In the genomic region with DNA sequence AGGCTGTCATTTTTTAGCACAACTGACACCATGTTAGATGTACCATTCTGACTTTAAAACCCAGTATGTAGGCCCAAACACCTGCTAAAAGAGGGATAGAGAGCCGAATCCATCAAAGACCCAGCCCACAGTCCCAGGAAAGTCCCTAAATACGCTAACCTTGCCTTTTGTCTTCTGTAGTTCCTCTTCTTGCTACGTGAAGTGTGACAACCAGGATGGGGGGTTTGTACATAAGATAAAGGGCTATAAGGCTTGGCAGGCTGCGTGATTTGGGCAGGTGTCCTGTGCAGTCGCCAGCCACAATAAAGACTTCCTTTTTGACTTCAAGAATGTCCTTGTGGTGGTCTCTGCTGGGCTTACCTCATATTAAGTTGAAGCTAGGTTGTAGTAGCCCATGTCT, we compare ENCODE assay signal across 18 mouse cellular contexts.
"Had no signal": no experiment of that assay in that cellular context is flagged by ENCODE, and none has a peak within 500 bp of the region (broad histone marks: within the 10 kb centered on the region; RNA-seq: fewer than 3 reads in every experiment).

No protein-coding gene starts in this region.

- H3K4me3 ChIP-seq: layer of hippocampus, adult 2 months; limb, embryonic 12.5 days; liver, embryonic 13.5 days; midbrain, embryonic 12.5 days; midbrain, embryonic 15.5 days; myocyte; neural tube, embryonic 13.5 days had no signal

- H3K9me3 ChIP-seq: limb, embryonic 12.5 days; liver, embryonic 13.5 days; midbrain, embryonic 12.5 days; midbrain, embryonic 15.5 days; neural tube, embryonic 13.5 days had no signal

- H3K27ac ChIP-seq: kidney, postnatal 0 days; layer of hippocampus, adult 2 months; limb, embryonic 12.5 days; liver, embryonic 13.5 days; midbrain, embryonic 12.5 days; midbrain, embryonic 15.5 days; neural tube, embryonic 13.5 days had no signal

- DNase-seq: kidney, adult 18-20 months; kidney, adult 9 months; kidney, postnatal 25 days; layer of hippocampus, adult 9-11 months; liver; liver, embryonic 13.5 days; lung, adult 2 months; lung, postnatal 14 days; lung, postnatal 4 days; thymus, adult 18-20 months; thymus, postnatal 36 days had no signal

- H3K27me3 ChIP-seq: limb, embryonic 12.5 days; liver, embryonic 13.5 days; midbrain, embryonic 12.5 days; midbrain, embryonic 15.5 days; neural tube, embryonic 13.5 days had no signal

- H3K4me2 ChIP-seq: limb, embryonic 12.5 days; liver, embryonic 13.5 days; midbrain, embryonic 12.5 days; midbrain, embryonic 15.5 days; neural tube, embryonic 13.5 days had no signal

- ATAC-seq: midbrain, embryonic 15.5 days had no signal

- H3K4me1 ChIP-seq: limb, embryonic 12.5 days; midbrain, embryonic 12.5 days; midbrain, embryonic 15.5 days; neural tube, embryonic 13.5 days had no signal

- H3K36me3 ChIP-seq: limb, embryonic 12.5 days; liver, embryonic 13.5 days; midbrain, embryonic 12.5 days; midbrain, embryonic 15.5 days; neural tube, embryonic 13.5 days had no signal

- H3K9ac ChIP-seq: limb, embryonic 12.5 days; liver, embryonic 13.5 days; midbrain, embryonic 12.5 days; midbrain, embryonic 15.5 days; neural tube, embryonic 13.5 days had no signal
